Mouse (Mus musculus) heart, postnatal 0 days (tissue): ENCODE measurements around the gene Akt1.

ENCODE experiments used
- CTCF ChIP-seq: IDR thresholded peaks from 2 replicates; pipeline ENCODE4 v1.5.1; 2016; ENCODE audit warnings: antibody characterized with exemption, control low read depth, low read depth
- EP300 ChIP-seq: IDR thresholded peaks from 2 replicates; pipeline ENCODE4 v1.6.1; 2016; ENCODE audit warnings: antibody characterized with exemption, low read depth

GRCm38 (mm10) chr12:112618981-112619685 lies 55.6 kb downstream of the Akt1 start:
- TF ChIP-seq CTCF (no peak), EP300 (no peak; the same call in 1 of the 2 replicates)
